ENCODE assay signal across 8 mouse cellular contexts in the genomic region with DNA sequence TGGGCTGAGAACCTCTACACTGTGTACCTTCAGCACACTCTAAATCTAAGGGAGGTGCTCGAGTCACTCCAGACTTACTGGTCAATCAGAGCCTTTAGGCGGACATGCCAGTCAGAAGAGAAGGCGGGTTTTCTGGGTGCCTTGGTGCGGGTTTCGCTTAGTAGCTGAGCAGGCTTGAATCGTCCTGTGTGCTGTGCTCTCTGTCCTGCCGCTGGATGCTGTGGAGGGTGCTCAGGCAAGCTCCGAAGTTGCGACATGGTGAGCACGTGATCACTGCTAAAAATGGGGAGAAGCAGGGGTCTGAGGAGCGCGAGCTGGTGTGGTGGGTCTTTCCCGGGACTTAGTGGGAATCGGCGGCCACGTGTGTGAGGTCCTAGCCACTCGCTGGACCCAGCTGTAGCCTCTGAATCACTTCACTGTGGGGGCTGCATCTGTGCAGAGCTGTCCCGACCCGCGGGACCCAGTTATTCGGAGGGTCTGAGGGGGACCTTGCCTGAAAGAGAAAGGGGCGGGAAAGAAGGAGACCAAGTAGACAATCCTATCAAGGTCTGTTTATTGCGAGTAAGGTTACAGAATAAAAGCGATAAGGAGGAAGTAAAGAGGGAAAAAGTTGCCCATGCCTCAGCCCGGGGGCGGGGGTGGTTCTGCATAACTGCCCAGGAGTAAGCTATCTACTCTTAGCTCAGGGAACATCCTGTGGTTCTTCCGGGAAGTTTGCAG. TPM values are rescaled to one million over a fixed set of nuclear protein-coding genes. Genes with fewer than 3 reads are reported as not detected.
DNase-seq lines count a peak whose midpoint lies in the region; ATAC-seq lines count a peak whose summit lies in the region.

No protein-coding gene starts in this region.

- H3K4me1 ChIP-seq in hindbrain, embryonic 12.5 days, result peaks cover 9% of the 10 kb centered on the region
- H3K4me1 ChIP-seq in liver, embryonic 15.5 days (replicated peaks), result peaks cover 6% of the 10 kb centered on the region
- H3K4me1 ChIP-seq in neural tube, embryonic 11.5 days (ENCODE audit: control insufficient read depth, insufficient read depth, low read length), result no peaks in the 10 kb centered on the region

- peak overlapping the region; percentile 82 for H3K4me2 ChIP-seq in hindbrain, embryonic 12.5 days (replicated peaks)
- peak overlapping the region; percentile 74 for H3K4me2 ChIP-seq in liver, embryonic 15.5 days
- peak overlapping the region; percentile 53 for H3K4me2 ChIP-seq in neural tube, embryonic 11.5 days (ENCODE audit: low read depth)

- peaks cover 9% of the 10 kb centered on the region for H3K27me3 ChIP-seq in hindbrain, embryonic 12.5 days
- H3K27me3 ChIP-seq in liver, embryonic 15.5 days, result no peaks in the 10 kb centered on the region; the same call in 1 of the 2 replicates
- H3K27me3 ChIP-seq in neural tube, embryonic 11.5 days (ENCODE audit: control insufficient read depth, insufficient read depth, low read length), result no peaks in the 10 kb centered on the region

- H3K36me3 ChIP-seq in hindbrain, embryonic 12.5 days, result no peaks in the 10 kb centered on the region
- H3K36me3 ChIP-seq in liver, embryonic 15.5 days (replicated peaks), result no peaks in the 10 kb centered on the region
- H3K36me3 ChIP-seq in neural tube, embryonic 11.5 days (ENCODE audit: control insufficient read depth, insufficient read depth, low read length), result no peaks in the 10 kb centered on the region

- peak overlapping the region; percentile 38 for H3K4me3 ChIP-seq in hindbrain, embryonic 12.5 days
- peak overlapping the region; percentile 54 for H3K4me3 ChIP-seq in liver, embryonic 15.5 days (replicated peaks)
- peak overlapping the region; percentile 30 for H3K4me3 ChIP-seq in neural tube, embryonic 11.5 days (ENCODE audit: low read depth, low read length)

- no peaks in the 10 kb centered on the region for H3K9me3 ChIP-seq in hindbrain, embryonic 12.5 days (replicated peaks)
- no peaks in the 10 kb centered on the region for H3K9me3 ChIP-seq in liver, embryonic 15.5 days (replicated peaks)
- H3K9me3 ChIP-seq in neural tube, embryonic 11.5 days (ENCODE audit: control insufficient read depth, low read length), result no peaks in the 10 kb centered on the region

- H3K27ac ChIP-seq in hindbrain, embryonic 12.5 days, result no peak overlapping the region
- no peak overlapping the region for H3K27ac ChIP-seq in liver, embryonic 15.5 days (replicated peaks)
- H3K27ac ChIP-seq in neural tube, embryonic 11.5 days (ENCODE audit: low read depth, low read length), result no peak overlapping the region

- DNase-seq in ovary, postnatal 10 days (ENCODE audit: low spot score), result peak; percentile 3
- DNase-seq in ovary, adult 18-20 months (ENCODE audit: low spot score), result no peak
- peak; percentile 41 for DNase-seq in embryo, embryonic 10.5 days (ENCODE audit: low spot score)
- peak; percentile 21 for DNase-seq in neural tube, embryonic 11.5 days (ENCODE audit: low spot score)
- no peak for DNase-seq in right cerebral cortex, postnatal 4 days
- no peak for DNase-seq in layer of hippocampus, postnatal 25 days (ENCODE audit: extremely low spot score in 1 of 2, low spot score in 1 of 2)

- whole genome bisulfite sequencing in hindbrain, embryonic 12.5 days, result 10% methylated on average over 27 of the region's 27 CpGs
- WGBS in liver, embryonic 15.5 days (ENCODE audit: insufficient replicate concordance), result under 1% methylated on average over 27 of the region's 27 CpGs
- WGBS in neural tube, embryonic 11.5 days, result 7% methylated on average over 27 of the region's 27 CpGs

- ATAC-seq in hindbrain, embryonic 12.5 days (ENCODE audit: low FRiP score), result peak; percentile 66
- peak; percentile 67 for ATAC-seq in liver, embryonic 15.5 days (ENCODE audit: insufficient read depth)
- peak; percentile 55 for ATAC-seq in neural tube, embryonic 11.5 days (ENCODE audit: insufficient read depth, low FRiP score, low TSS enrichment)

- H3K9ac ChIP-seq in hindbrain, embryonic 12.5 days, result peak overlapping the region; percentile 54
- peak overlapping the region; percentile 21; the same call in 1 of the 2 replicates for H3K9ac ChIP-seq in liver, embryonic 15.5 days
- 0 out of 2 replicates have a peak overlapping the region, but pooled peaks have one; percentile 1 for H3K9ac ChIP-seq in neural tube, embryonic 11.5 days (ENCODE audit: low read length)

RNA-seq across cellular contexts. Expression of gene Zfp950, which starts 11.2 kb away (rescaled TPM):
- 40.9 and 45.3 TPM in 2 replicates for polyA plus RNA-seq in hindbrain, embryonic 12.5 days (2016; fragmentation: Nextera tagmentation; extraction: Ambion mirVana)
- polyA plus RNA-seq in liver, embryonic 15.5 days (2015; fragmentation: Nextera tagmentation; extraction: Ambion mirVana), result 10.8 and 12.2 TPM in 2 replicates
- 28.6 and 31.6 TPM in 2 replicates for polyA plus RNA-seq in neural tube, embryonic 11.5 days (2014; fragmentation: Nextera tagmentation; extraction: Ambion mirVana)
- 10 to 100 TPM; 34.6 to 39.4 TPM for total RNA-seq in layer of hippocampus, postnatal 25 days (2021)

RNA-seq across cellular contexts. Expression of gene Gm7102, which starts 24.2 kb away (rescaled TPM):
- not detected in 2 replicates for polyA plus RNA-seq in hindbrain, embryonic 12.5 days (2016; fragmentation: Nextera tagmentation; extraction: Ambion mirVana)
- not detected in 2 replicates for polyA plus RNA-seq in liver, embryonic 15.5 days (2015; fragmentation: Nextera tagmentation; extraction: Ambion mirVana)
- not detected in 2 replicates for polyA plus RNA-seq in neural tube, embryonic 11.5 days (2014; fragmentation: Nextera tagmentation; extraction: Ambion mirVana)
- not detected for total RNA-seq in layer of hippocampus, postnatal 25 days (2021)

RNA-seq across cellular contexts. Expression of gene Gm6020, which starts 31.8 kb away (rescaled TPM):
- not detected in 2 replicates for polyA plus RNA-seq in hindbrain, embryonic 12.5 days (2016; fragmentation: Nextera tagmentation; extraction: Ambion mirVana)
- polyA plus RNA-seq in liver, embryonic 15.5 days (2015; fragmentation: Nextera tagmentation; extraction: Ambion mirVana), result not detected in 2 replicates
- not detected in 2 replicates for polyA plus RNA-seq in neural tube, embryonic 11.5 days (2014; fragmentation: Nextera tagmentation; extraction: Ambion mirVana)
- total RNA-seq in layer of hippocampus, postnatal 25 days (2021), result not detected

Comparison
In these comparisons a context has a peak if more than half of its experiments do, and no peak if none do; other contexts are left out.
1. DNase-seq: peak in ovary, postnatal 10 days (single experiment), embryo, embryonic 10.5 days (single experiment) and neural tube, embryonic 11.5 days (single experiment); none in ovary, adult 18-20 months (single experiment), right cerebral cortex, postnatal 4 days (single experiment) and layer of hippocampus, postnatal 25 days (0 of 2).
2. H3K9ac ChIP-seq: peak in every context shown above with its lines; median percentile 54 in hindbrain, embryonic 12.5 days; 21 in liver, embryonic 15.5 days; 1 in neural tube, embryonic 11.5 days.
3. Peak in every context shown above with its lines, with median percentiles within 50 percentile points of each other: ATAC-seq, H3K4me2 ChIP-seq and H3K4me3 ChIP-seq.